Mouse (Mus musculus) gastrocnemius, postnatal 36 days (tissue): ENCODE data around the gene Scyl1. TPM values are rescaled to one million over a fixed set of nuclear protein-coding genes. Genes with fewer than 3 reads are reported as not detected.

Source experiments
- DNase-seq, 2 experiments: peaks; one replicate each; pipeline ENCODE4 v3.0.0; 2022
- intact Hi-C: fragments of 180-260 bp; cut with DNase I; formaldehyde crosslinking; loops from one replicate; pipeline ENCODE4 v1.15.1; 2025
- total RNA-seq, 2 experiments: library from RNA; stranded (reverse); gene quantifications; 2 replicates each; pipeline ENCODE4 v1.2.3; 2021

Gene Scyl1
- total RNA-seq, 2 experiments from 2014 or later, result 70.8 to 71.1 TPM

DNA sequence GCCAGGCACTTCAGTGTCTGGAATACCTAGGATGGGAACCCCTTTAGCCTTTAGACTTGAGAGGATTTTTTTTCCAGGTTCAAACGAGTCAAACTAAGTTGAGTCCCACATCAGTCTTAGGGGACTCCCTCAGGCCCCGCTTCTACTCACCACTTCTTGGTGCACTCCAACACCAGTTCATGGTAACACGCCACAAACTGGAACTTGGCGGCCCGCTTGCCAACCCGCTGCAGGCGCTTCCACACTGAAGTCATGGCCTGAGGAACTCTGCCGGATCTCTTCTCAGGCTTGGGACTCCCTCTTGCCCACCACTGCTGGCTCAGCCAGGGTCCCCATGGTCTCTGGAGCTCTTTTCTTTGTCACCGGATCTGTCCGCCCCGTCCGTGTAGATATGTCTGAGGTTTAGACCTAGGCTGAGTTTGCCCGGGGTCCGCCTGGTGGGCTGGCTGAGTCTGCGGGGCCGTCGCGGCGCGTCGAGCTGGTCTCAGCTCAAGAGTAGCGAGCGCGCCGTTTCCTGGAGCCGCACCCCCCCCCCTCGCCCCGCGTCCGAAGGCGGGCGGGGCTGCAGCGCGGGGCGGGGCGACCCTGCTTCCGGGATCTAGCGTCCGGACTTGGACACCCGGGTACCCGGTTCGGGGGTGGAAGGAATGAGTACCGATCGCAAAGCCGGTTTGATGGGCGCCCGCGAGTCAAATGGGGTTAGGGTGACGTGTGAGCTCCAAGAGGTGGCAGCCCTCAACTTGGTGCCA, 45.3 kb downstream of the Scyl1 start, which contains the start of gene Ehbp1l1:
TSS of gene Ehbp1l1 (minus strand) at position 551 of the 749 bp plus-strand sequence.
- intact Hi-C loops, result loop anchor here (5.0 kb wide), 2 partner anchors 34 to 46 kb away; partner anchors contain the start of gene Scyl1
- peak; percentile 69 to 74 for DNase-seq

GRCm38 (mm10) chr19:5725029-5725707, 46.1 kb downstream of the Scyl1 start:
- intact Hi-C loops, result loop anchor here (5.0 kb wide), 2 partner anchors 33 to 47 kb away; partner anchors contain the start of gene Scyl1
- peak; percentile 84 to 87 for DNase-seq

DNA sequence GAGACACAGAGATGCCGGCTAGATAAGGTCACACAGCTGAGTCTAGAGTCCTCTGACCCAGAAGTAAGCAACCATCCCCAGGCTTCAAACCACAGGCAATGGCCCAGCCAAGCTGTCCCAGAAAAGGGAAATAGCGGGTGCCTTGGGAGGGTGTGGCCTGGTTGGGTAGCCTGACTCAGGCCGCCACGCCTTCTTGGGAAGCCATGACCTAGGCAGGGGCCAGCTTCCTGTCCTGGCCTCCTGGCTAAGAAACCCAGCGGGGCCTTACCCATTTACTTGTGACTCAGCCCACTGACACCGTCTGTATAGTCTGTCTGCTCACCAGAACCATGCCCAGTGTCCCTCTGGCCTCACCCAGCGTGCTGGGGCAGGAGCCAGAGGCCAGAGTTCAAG, 46.7 kb downstream of the Scyl1 start:
- DNase-seq, result peak; percentile 83 to 89
- intact Hi-C loops, result no loop called here

DNA sequence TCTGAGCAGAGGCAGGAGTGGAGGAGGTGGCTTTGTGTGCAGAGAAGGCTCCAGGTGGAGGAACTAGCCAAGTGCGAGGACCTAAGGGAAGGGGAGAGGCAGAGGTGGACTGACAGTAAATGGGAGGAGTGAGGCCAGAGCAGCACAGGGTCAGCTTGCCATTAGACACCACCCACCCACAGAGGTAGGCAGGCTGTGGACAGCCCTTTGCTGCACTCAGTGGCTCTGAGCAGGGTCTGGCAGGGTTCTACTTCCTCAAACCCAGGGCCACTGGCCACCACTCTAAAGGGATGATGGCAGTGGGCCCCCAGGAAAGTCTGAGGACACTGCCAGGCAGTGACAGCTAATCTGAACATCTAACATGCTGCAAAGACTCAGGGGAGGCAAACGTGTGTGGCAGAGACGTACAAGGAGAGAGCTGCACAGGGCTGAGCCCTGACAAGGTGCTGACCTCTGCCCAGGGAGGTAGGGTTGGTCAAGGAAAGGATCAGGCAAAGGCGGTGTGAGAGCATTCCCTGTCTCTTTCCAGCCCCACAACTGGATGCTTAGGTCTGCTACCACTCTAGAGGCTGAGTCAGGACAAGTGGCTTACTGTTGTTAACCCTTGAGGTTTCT, 47.2 kb downstream of the Scyl1 start:
- no peak for DNase-seq
- intact Hi-C loops, result no loop called here

DNA sequence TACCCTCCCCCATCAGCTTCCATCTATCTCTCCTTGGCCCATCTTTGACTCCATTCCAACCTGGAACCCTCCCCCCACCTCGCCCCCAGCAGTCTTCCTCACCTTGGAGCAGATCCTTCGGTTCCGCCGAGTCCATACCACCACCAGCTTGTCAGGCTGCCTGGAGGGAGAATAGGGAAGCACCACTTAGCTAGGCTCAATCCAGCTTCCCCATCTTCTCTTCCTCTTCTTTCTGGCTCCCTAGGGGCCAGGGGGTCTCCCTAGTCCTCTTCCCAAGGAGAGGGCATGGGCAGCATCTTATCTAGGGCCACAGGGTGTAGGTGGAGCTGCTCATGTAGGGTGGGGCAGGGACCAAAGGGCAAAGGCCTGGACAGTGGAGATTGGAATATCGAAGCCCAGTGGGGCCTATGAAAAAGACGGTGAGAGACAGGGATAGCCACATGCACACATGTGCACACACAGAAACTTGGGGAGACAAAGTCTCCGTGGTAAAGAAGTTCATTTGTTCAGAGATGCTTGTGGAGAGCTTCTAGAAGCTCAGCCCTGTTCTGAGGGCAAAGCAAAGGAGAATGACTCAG, 48.3 kb downstream of the Scyl1 start:
- no peak for DNase-seq
- intact Hi-C loops, result no loop called here

DNA sequence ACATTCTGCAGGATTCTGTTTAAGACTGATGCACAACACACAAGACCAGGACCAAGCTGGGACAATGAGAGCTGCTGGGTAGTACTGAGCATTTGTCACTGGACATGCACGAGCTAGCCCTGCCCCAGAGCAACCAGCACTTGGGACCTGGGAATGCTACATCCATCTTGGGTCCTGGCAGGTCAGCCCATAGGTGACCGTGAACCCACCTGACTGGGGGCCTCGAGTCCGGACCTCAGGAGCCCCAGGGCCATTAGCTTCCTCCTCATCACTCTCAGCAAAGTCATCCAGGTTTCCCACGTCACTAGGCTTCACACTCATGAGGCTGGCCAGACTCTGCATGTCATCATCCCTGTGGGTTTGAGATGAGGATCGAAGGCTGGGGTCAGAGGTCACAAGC, 50.0 kb downstream of the Scyl1 start:
- intact Hi-C loops, result no loop called here
- no peak for DNase-seq

DNA sequence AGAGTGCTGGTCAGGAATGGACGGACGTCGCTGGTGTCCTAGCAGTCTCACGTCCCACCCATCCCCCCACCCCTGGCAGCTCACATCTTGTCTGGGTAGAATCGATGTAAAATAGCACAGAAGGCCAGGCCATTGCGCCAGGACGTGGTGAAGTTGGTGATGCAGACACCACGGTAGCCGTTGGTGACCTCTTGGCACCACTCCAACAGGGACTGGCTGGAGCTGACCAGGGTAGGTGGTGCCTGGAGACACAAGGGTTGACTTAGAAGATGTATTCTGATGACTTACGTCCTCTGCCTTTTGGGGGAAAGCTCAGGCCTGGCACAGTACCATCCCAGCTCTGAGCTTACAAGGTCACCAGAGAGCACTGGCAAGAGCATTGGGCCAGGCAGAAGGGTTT, 54.3 kb downstream of the Scyl1 start:
- DNase-seq, result no peak
- intact Hi-C loops, result no loop called here

DNA sequence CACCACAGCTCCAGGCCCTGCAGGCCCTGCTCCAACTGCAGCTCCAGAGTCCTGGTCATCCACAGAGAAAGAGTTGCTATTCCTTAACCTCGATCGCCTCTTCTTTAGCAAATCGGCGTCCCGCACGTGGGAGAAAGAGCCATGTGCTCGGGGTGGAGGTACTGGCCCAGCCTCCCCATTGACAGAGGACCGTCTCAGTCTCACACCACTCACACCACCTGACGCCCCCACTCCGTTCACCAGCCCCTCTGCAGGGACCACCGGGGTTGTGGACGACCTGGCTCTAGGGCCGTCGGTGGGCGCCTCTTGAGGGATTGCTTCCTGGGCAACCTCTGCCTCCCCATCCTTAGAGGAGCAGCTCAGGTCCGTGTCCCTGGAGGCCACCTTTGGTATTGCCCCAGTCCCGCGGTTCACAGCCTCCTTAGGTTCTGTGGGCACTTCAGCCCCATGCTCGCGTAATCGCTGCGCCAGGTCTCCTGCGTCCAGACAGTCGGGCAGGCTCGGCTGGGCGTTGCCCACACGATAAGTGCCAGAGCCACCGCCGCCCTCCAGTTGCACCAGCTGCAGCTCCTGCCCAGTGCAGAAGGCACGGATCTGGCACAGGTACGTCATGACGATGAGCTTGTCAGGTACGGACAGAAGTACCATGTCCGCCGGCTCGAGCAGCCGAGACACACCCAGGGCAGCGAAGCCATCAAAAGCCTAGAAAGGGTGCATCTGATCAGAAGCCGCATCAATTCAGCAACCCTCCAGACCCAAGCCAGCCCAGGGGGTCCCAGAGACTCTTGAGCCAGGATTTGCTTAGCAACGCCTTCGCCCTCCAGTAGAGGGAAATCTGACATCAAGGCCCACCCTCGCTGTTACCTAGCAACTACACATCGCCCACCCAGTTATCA, 55.2 kb downstream of the Scyl1 start:
- no peak for DNase-seq
- intact Hi-C loops, result no loop called here

- DNase-seq, result peak; percentile 72 to 82
These were observed 57.5 kb downstream of the Scyl1 start for GRCm38 (mm10) chr19:5713730-5714129.

DNA sequence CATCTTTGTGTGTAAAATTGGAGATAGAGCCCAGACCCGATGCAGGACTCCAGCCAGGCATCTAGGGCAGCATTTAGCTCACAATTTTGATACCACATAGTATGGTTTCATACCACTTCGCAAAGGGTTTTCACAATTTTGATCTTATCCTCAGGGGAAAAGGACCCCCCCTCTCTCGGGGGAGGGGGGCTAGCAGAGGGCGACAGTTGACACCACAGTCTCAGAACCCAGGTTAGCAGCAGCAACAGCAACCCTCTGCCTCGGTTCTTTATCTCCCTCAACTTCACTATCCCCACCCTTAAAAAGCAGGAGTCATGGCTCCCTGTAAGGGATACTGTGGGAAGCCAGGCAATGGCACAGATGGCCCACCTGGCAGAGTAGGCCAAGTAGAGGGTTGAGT, 58.0 kb downstream of the Scyl1 start:
- intact Hi-C loops, result no loop called here
- DNase-seq, result no peak

More at GRCm38 (mm10) chr19:5713730-5714129, 57.5 kb downstream of the Scyl1 start:
- intact Hi-C loops, result no loop called here

DNA sequence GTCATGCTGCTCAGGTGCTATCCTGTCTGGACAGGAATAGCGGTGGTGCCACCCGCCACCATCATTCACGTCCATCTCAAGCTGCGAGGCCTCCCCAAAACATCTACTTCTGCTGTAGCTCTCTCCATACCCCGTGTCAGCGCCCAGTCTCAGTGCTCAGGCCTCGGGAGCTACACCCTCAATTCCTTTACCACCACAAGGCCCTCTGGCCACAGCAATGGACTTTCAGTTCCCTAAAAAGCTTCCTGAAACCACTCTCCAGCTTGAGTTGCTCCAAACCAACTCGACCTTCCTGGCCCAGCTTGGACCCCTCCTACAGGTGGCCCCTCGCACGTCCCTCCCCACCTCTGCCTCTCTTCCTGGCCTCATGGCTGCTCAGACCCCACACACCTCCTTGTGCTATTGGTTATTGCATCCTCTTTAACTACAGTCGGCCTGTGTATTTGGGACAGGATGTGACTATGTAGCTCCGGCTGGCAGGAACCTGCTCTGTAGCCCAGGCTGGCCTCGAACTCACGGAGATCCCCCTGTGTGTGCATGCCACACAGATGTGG, 59.2 kb downstream of the Scyl1 start:
- peak in 1 of 2 experiments; percentile 24 for DNase-seq
- intact Hi-C loops, result loop anchor here (1.0 to 2.0 kb wide), 2 partner anchors 16 to 69 kb away; no protein-coding TSS in a partner anchor

- intact Hi-C loops, result loop anchor here (1.0 to 2.0 kb wide), 2 partner anchors 17 to 70 kb away; no protein-coding TSS in a partner anchor
- peak; percentile 57 to 76 for DNase-seq
These were observed 60.0 kb downstream of the Scyl1 start for GRCm38 (mm10) chr19:5711218-5711617.

GRCm38 (mm10) chr19:5710581-5710980, 60.6 kb downstream of the Scyl1 start:
- intact Hi-C loops, result loop anchor here (2.0 kb wide), 1 partner anchor 70 kb away; no protein-coding TSS in a partner anchor
- DNase-seq, result no peak

GRCm38 (mm10) chr19:5710068-5710467, 61.2 kb downstream of the Scyl1 start:
- DNase-seq, result no peak
- intact Hi-C loops, result loop anchor here (2.0 kb wide), 1 partner anchor 71 kb away; no protein-coding TSS in a partner anchor

Other genes starting within 250 kb of the Scyl1 start
- not detected for gene Ovol1, start 210.8 kb downstream of the Scyl1 start, total RNA-seq
- 1 to 10 TPM; 1.9 to 2.0 TPM for gene Ap5b1, start 203.4 kb downstream of the Scyl1 start, total RNA-seq
- gene Rnaseh2c, start 169.5 kb downstream of the Scyl1 start, total RNA-seq, result 10 to 100 TPM; 35.8 to 38.6 TPM
- 10 to 100 TPM; 23.3 to 25.4 TPM for gene Kat5, start 161.2 kb downstream of the Scyl1 start, total RNA-seq
- gene Rela, start 133.9 kb downstream of the Scyl1 start, total RNA-seq, result 10 to 100 TPM; 12.4 to 14.9 TPM
- 1 to 10 TPM; 6.9 to 9.5 TPM for gene Sipa1, start 107.7 kb downstream of the Scyl1 start, total RNA-seq
- gene Map3k11, start 82.7 kb downstream of the Scyl1 start, total RNA-seq, result 10 to 100 TPM; 10.8 to 11.3 TPM
- 10 to 100 TPM; 12.2 to 15.2 TPM for gene Pcnx3, start 82.5 kb downstream of the Scyl1 start, total RNA-seq
- gene Kcnk7, start 67.1 kb downstream of the Scyl1 start, total RNA-seq, result not detected
- 100 to 1,000 TPM; 235 to 261 TPM for gene Ehbp1l1, start 45.1 kb downstream of the Scyl1 start, total RNA-seq
- gene Fam89b, start 41.8 kb downstream of the Scyl1 start, total RNA-seq, result 10 to 100 TPM; 19.7 to 22.8 TPM
- gene Ltbp3, start 30.5 kb downstream of the Scyl1 start, total RNA-seq, result 10 to 100 TPM; 43.4 to 44.2 TPM
- gene Frmd8, start 103.9 kb upstream of the Scyl1 start, total RNA-seq, result 1 to 10 TPM; 4.5 to 5.0 TPM
- gene Slc25a45, start 106.4 kb upstream of the Scyl1 start, total RNA-seq, result 1 to 10 TPM in 1 of 2 experiments, under 1 TPM in 1; 0.99 to 1.0 TPM
- under 1 TPM in 1 of 2 experiments, not detected in 1; 0.20 TPM for gene Tigd3, start 122.7 kb upstream of the Scyl1 start, total RNA-seq
- gene Dpf2, start 141.6 kb upstream of the Scyl1 start, total RNA-seq, result 10 to 100 TPM; 75.1 to 81.4 TPM
- 10 to 100 TPM; 10.1 to 12.4 TPM for gene Cdc42ep2, start 153.4 kb upstream of the Scyl1 start, total RNA-seq
- 10 to 100 TPM in 1 of 2 experiments, 1 to 10 TPM in 1; 8.6 to 11.6 TPM for gene Pola2, start 192.8 kb upstream of the Scyl1 start, total RNA-seq
- gene Slc22a20, start 214.7 kb upstream of the Scyl1 start, total RNA-seq, result not detected
- gene Capn1, start 244.5 kb upstream of the Scyl1 start, total RNA-seq, result 10 to 100 TPM; 82.6 to 95.2 TPM